Mouse (Mus musculus): ENCODE measurements around the gene Hnf1a. TPM values are rescaled to one million over a fixed set of nuclear protein-coding genes. Genes with fewer than 3 reads are reported as not detected.

Hnf1a gene
- under 1 TPM in 1 of 2 experiments, not detected in 1; 0.11 TPM for polyA plus RNA-seq (2017; shearing (Covaris generic))

GRCm38 (mm10) chr5:114970824-114971227 is at the start of gene Hnf1a:
Gene Hnf1a, minus strand, starts transcription at chr5:114971094.

GRCm38 (mm10) chr5:115010577-115011216 is 39.8 kb upstream of the Hnf1a start, which contains the start of gene Sppl3:
Gene Sppl3, plus strand, starts transcription at chr5:115011137.

GRCm38 (mm10) chr5:114942074-114942765 is 28.7 kb downstream of the Hnf1a start, which contains the start of gene 2210016L21Rik:
Gene 2210016L21Rik, plus strand, starts transcription at chr5:114942158.

GRCm38 (mm10) chr5:114922998-114923473 is 47.9 kb downstream of the Hnf1a start, which contains the start of gene Oasl1:
Gene Oasl1, plus strand, starts transcription at chr5:114923240.

Other genes with a start within 250 kb of the Hnf1a start
- 100 to 1,000 TPM; 145 to 166 TPM for gene Ankrd13a, start 196.4 kb downstream of the Hnf1a start, polyA plus RNA-seq (2017; shearing (Covaris generic))
- 100 to 1,000 TPM; 124 to 136 TPM for gene Git2, start 195.6 kb downstream of the Hnf1a start, polyA plus RNA-seq (2017; shearing (Covaris generic))
- 10 to 100 TPM; 63.0 to 63.3 TPM for gene 1500011B03Rik, start 147.6 kb downstream of the Hnf1a start, polyA plus RNA-seq (2017; shearing (Covaris generic))
- gene 4930519G04Rik, start 117.4 kb downstream of the Hnf1a start, polyA plus RNA-seq (2017; shearing (Covaris generic)), result 1 to 10 TPM in 1 of 2 experiments, under 1 TPM in 1; 0.16 to 1.2 TPM
- gene Gm9936, start 112.4 kb downstream of the Hnf1a start, polyA plus RNA-seq (2017; shearing (Covaris generic)), result under 1 TPM in 1 of 2 experiments, not detected in 1; 0.33 TPM
- 10 to 100 TPM; 11.3 to 19.1 TPM for gene Oasl2, start 74.2 kb downstream of the Hnf1a start, polyA plus RNA-seq (2017; shearing (Covaris generic))
- gene Oasl1, start 47.9 kb downstream of the Hnf1a start, polyA plus RNA-seq (2017; shearing (Covaris generic)), result 1 to 10 TPM; 4.0 to 7.8 TPM
- gene 2210016L21Rik, start 28.9 kb downstream of the Hnf1a start, polyA plus RNA-seq (2017; shearing (Covaris generic)), result 10 to 100 TPM; 44.4 to 51.4 TPM
- gene Sppl3, start 40.0 kb upstream of the Hnf1a start, polyA plus RNA-seq (2017; shearing (Covaris generic)), result 10 to 100 TPM; 59.1 to 69.8 TPM
- gene Gm10401, start 127.2 kb upstream of the Hnf1a start, polyA plus RNA-seq (2017; shearing (Covaris generic)), result 1 to 10 TPM in 1 of 2 experiments, not detected in 1; 4.3 TPM
- gene Acads, start 148.3 kb upstream of the Hnf1a start, polyA plus RNA-seq (2017; shearing (Covaris generic)), result 10 to 100 TPM; 29.1 to 35.3 TPM
- gene Unc119b, start 163.9 kb upstream of the Hnf1a start, polyA plus RNA-seq (2017; shearing (Covaris generic)), result 10 to 100 TPM; 55.6 to 59.5 TPM
- 10 to 100 TPM; 79.0 to 95.9 TPM for gene Mlec, start 187.1 kb upstream of the Hnf1a start, polyA plus RNA-seq (2017; shearing (Covaris generic))
- not detected for gene Cabp1, start 223.3 kb upstream of the Hnf1a start, polyA plus RNA-seq (2017; shearing (Covaris generic))